Comparison of ENCODE assay signal across 8 mouse cellular contexts in the genomic region with DNA sequence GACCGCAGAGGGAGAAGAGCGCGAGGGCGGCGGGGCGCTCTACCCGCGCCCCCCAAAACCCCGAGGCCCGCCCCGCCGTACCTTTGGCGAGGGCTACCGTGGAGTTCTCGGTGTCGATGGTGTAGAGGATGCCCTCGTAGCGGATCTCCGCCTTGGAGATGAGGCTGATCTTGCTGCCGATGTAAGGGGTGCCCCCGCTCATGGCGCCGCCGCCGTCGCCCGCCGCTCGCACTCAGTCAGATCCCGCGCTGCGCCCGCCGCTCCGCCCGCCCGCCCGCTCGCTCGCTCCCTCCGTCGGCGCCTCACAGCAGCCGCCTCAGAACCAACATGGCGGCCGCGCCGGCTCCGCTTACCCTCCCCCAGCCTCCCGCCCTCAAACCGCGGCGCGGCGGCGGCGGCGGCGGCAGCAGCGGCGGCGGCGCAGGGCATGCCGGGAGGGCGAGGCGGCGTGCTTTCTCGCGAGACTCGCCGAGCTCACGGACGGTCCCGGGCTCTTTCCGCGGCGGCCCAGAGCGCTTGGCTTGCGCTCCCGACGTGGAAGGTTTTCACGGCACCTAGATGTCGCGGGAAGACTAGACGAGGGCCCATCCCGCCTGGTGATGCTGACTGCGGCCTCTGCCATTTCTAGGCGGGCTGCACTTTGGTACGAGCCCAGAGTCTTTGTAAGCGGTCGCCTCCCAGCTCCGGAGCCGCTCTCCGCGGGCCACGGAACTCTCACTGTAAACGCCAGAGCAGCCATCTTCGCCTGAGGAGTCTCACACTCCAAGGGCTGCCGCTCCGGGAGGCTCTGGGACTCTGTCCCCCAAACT. TPM values are rescaled to one million over a fixed set of nuclear protein-coding genes. Genes with fewer than 3 reads are reported as not detected.
DNase-seq lines count a peak whose midpoint lies in the region; ATAC-seq and TF ChIP-seq lines count a peak whose summit lies in the region.

No protein-coding gene starts in this region.

- peak overlapping the region; percentile 92 for H3K4me3 ChIP-seq in forebrain, embryonic 14.5 days (ENCODE audit: low read depth, low read length)
- H3K4me3 ChIP-seq in liver, embryonic 16.5 days (ENCODE audit: low read depth, low read length), result peak overlapping the region; percentile 96
- H3K4me3 ChIP-seq in neural tube, embryonic 12.5 days, result peak overlapping the region; percentile 90
- H3K4me3 ChIP-seq in stomach, postnatal 0 days (ENCODE audit: low read depth, low read length), result peak overlapping the region; percentile 98

- ATAC-seq in forebrain, embryonic 14.5 days, result peak; percentile 95
- peak; percentile 92 for ATAC-seq in liver, embryonic 16.5 days (ENCODE audit: low read depth)
- peak; percentile 93 for ATAC-seq in neural tube, embryonic 12.5 days (ENCODE audit: low FRiP score, low read depth)
- peak; percentile 96 for ATAC-seq in stomach, postnatal 0 days (ENCODE audit: low FRiP score, low TSS enrichment)

- DNase-seq in ES-CJ7 (ENCODE audit: low read depth, low spot score), result peak; percentile 91
- DNase-seq in cerebellum, adult 11 months, result peak; percentile 91
- DNase-seq in forebrain, embryonic 14.5 days (ENCODE audit: low spot score), result peak; percentile 94
- DNase-seq in heart, postnatal 14 days, result peak; percentile 97
- peak; percentile 52 for DNase-seq in large intestine, adult 2 months (ENCODE audit: low read depth, low spot score)
- DNase-seq in stomach, postnatal 0 days (ENCODE audit: low spot score), result peak; percentile 94

- peak overlapping the region; percentile 98 for H3K9ac ChIP-seq in forebrain, embryonic 14.5 days (ENCODE audit: low read length)
- H3K9ac ChIP-seq in liver, embryonic 16.5 days (ENCODE audit: low read depth, low read length), result peak overlapping the region; percentile 100
- H3K9ac ChIP-seq in neural tube, embryonic 12.5 days, result peak overlapping the region; percentile 99
- H3K9ac ChIP-seq in stomach, postnatal 0 days (ENCODE audit: low read length), result peak overlapping the region; percentile 96

- H3K27me3 ChIP-seq in forebrain, embryonic 14.5 days (replicated peaks; ENCODE audit: control insufficient read depth, insufficient read depth, low read length), result no peaks in the 10 kb centered on the region
- H3K27me3 ChIP-seq in liver, embryonic 16.5 days (ENCODE audit: control insufficient read depth, insufficient read depth, low read depth, low read length), result no peaks in the 10 kb centered on the region
- no peaks in the 10 kb centered on the region for H3K27me3 ChIP-seq in neural tube, embryonic 12.5 days (replicated peaks)
- H3K27me3 ChIP-seq in stomach, postnatal 0 days (ENCODE audit: control insufficient read depth, insufficient read depth, low read length), result no peaks in the 10 kb centered on the region

- H3K36me3 ChIP-seq in forebrain, embryonic 14.5 days (ENCODE audit: control insufficient read depth, insufficient read depth, low read length), result no peaks in the 10 kb centered on the region
- H3K36me3 ChIP-seq in liver, embryonic 16.5 days (ENCODE audit: control insufficient read depth, insufficient read depth), result no peaks in the 10 kb centered on the region
- no peaks in the 10 kb centered on the region for H3K36me3 ChIP-seq in neural tube, embryonic 12.5 days
- H3K36me3 ChIP-seq in stomach, postnatal 0 days (ENCODE audit: control insufficient read depth, insufficient read depth, low read length), result no peaks in the 10 kb centered on the region

- H3K4me2 ChIP-seq in forebrain, embryonic 14.5 days (ENCODE audit: low read length), result peak overlapping the region; percentile 90
- peak overlapping the region; percentile 82 for H3K4me2 ChIP-seq in liver, embryonic 16.5 days (ENCODE audit: low read depth, low read length)
- H3K4me2 ChIP-seq in neural tube, embryonic 12.5 days (replicated peaks), result peak overlapping the region; percentile 79
- peak overlapping the region; percentile 85 for H3K4me2 ChIP-seq in stomach, postnatal 0 days (replicated peaks; ENCODE audit: low read depth)

- peaks cover 25% of the 10 kb centered on the region for H3K4me1 ChIP-seq in forebrain, embryonic 14.5 days (ENCODE audit: control insufficient read depth, insufficient read depth, low read length)
- peaks cover 30% of the 10 kb centered on the region for H3K4me1 ChIP-seq in liver, embryonic 16.5 days (ENCODE audit: control insufficient read depth, low read depth, low read length)
- H3K4me1 ChIP-seq in neural tube, embryonic 12.5 days, result peaks cover 26% of the 10 kb centered on the region
- H3K4me1 ChIP-seq in stomach, postnatal 0 days (replicated peaks; ENCODE audit: control insufficient read depth, insufficient read depth), result no peaks in the 10 kb centered on the region; the same call in 1 of the 2 replicates

- H3K9me3 ChIP-seq in forebrain, embryonic 14.5 days (replicated peaks; ENCODE audit: control insufficient read depth, low read length), result no peaks in the 10 kb centered on the region
- no peaks in the 10 kb centered on the region for H3K9me3 ChIP-seq in liver, embryonic 16.5 days (replicated peaks; ENCODE audit: control insufficient read depth, low read length)
- H3K9me3 ChIP-seq in neural tube, embryonic 12.5 days, result no peaks in the 10 kb centered on the region
- no peaks in the 10 kb centered on the region for H3K9me3 ChIP-seq in stomach, postnatal 0 days (ENCODE audit: control insufficient read depth, low read length)

- peak overlapping the region; percentile 98 for H3K27ac ChIP-seq in forebrain, embryonic 14.5 days (ENCODE audit: low read depth, low read length)
- peak overlapping the region; percentile 99 for H3K27ac ChIP-seq in liver, embryonic 16.5 days (ENCODE audit: low read length)
- H3K27ac ChIP-seq in neural tube, embryonic 12.5 days, result peak overlapping the region; percentile 92
- H3K27ac ChIP-seq in stomach, postnatal 0 days (replicated peaks), result peak overlapping the region; percentile 100

- peak; percentile 91 for TF ChIP-seq EP300 in stomach, postnatal 0 days (optimal IDR thresholded peaks at IDR 0.05)

- under 1% methylated on average over 62 of the region's 100 CpGs for WGBS in forebrain, embryonic 14.5 days
- under 1% methylated on average over 98 of the region's 100 CpGs for WGBS in large intestine, adult 2 months
- WGBS in liver, embryonic 16.5 days (ENCODE audit: insufficient replicate concordance), result under 1% methylated on average over 89 of the region's 100 CpGs
- WGBS in neural tube, embryonic 12.5 days, result under 1% methylated on average over 80 of the region's 100 CpGs
- WGBS in stomach, postnatal 0 days, result under 1% methylated on average over 74 of the region's 100 CpGs

- intact Hi-C loops in heart, postnatal 14 days (cut with DNase I), result no loop called here

- 0 out of 2 replicates have a peak, but pooled peaks have one; percentile 1 for TF ChIP-seq CTCF in stomach, postnatal 0 days (IDR thresholded peaks at IDR 0.05; ENCODE audit: low read depth)

RNA-seq across cellular contexts. Expression of a gene that starts 3.6 kb away (rescaled TPM):
- 50.0 and 54.7 TPM in 2 replicates for polyA plus RNA-seq in forebrain, embryonic 14.5 days (2014; fragmentation: Nextera tagmentation; extraction: Ambion mirVana)
- total RNA-seq in heart, postnatal 14 days (2021), result 10 to 100 TPM; 81.3 to 87.3 TPM
- 50.0 and 61.3 TPM in 2 replicates for polyA plus RNA-seq in large intestine, adult 2 months (2012; rRNA removed)
- 38.3 and 38.7 TPM in 2 replicates for polyA plus RNA-seq in liver, embryonic 16.5 days (2015; fragmentation: Nextera tagmentation; extraction: Ambion mirVana)
- 89.5 and 101 TPM in 2 replicates for polyA plus RNA-seq in neural tube, embryonic 12.5 days (2016; fragmentation: Nextera tagmentation; extraction: Ambion mirVana)
- 47.9 and 49.4 TPM in 2 replicates for polyA plus RNA-seq in stomach, postnatal 0 days (2015; fragmentation: Nextera tagmentation; extraction: Ambion mirVana)

Comparison
In these comparisons a context has a peak if more than half of its experiments do, and no peak if none do; other contexts are left out.
1. Peak in every context shown above with its lines: DNase-seq, ATAC-seq, H3K4me3 ChIP-seq and H3K27ac ChIP-seq.